Mouse (Mus musculus) retina, postnatal 7 days (tissue): ENCODE data around the gene Auts2.
A peak's percentile ranks its signal among the peaks of the same experiment; 100 is the strongest.

ENCODE experiments used
- DNase-seq: peaks from one replicate; pipeline ENCODE4 v3.0.0-alpha.2; 2012; ENCODE audit warnings: low read depth, low spot score

The Auts2 gene

DNA sequence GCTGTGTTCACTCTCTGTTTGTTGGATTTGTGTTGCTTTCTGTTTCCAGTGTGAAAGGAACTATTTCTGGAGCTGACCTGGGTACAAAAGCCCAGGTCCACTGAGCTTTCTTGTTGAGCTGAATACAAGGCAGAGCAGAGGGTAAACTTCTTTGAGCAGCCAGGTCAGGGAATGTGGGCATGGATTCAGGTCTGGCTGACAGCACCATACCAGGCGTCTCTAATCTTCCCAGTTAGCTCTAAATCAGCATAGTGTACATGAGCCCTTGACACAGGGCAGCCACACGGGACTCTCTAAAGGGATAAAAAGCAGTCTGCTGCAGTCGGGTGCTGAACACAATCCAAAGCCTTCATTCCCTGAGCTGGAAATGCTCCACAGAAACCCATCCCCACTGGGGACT is 444.7 kb downstream of the Auts2 start:
- DNase-seq = no peak

DNA sequence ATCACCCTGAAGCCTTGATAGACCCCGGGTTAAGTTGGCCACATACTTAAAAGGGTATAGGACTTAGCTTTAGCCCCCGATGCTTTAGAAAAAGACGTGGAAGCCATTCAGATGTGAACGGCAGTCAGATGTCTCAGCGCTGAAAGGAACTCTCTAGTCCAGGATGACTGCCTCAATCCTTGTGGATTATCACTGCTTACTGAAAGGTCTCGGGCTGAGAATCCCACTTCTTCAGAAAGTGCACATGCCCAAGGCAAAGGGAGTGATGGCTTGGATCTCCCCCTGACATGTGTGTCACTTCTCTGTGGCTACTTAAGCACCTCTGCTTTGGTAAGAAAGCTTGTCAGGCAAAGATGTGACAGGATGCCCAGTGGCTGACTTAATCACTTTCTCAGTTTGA is 450.4 kb downstream of the Auts2 start:
- DNase-seq = no peak

DNA sequence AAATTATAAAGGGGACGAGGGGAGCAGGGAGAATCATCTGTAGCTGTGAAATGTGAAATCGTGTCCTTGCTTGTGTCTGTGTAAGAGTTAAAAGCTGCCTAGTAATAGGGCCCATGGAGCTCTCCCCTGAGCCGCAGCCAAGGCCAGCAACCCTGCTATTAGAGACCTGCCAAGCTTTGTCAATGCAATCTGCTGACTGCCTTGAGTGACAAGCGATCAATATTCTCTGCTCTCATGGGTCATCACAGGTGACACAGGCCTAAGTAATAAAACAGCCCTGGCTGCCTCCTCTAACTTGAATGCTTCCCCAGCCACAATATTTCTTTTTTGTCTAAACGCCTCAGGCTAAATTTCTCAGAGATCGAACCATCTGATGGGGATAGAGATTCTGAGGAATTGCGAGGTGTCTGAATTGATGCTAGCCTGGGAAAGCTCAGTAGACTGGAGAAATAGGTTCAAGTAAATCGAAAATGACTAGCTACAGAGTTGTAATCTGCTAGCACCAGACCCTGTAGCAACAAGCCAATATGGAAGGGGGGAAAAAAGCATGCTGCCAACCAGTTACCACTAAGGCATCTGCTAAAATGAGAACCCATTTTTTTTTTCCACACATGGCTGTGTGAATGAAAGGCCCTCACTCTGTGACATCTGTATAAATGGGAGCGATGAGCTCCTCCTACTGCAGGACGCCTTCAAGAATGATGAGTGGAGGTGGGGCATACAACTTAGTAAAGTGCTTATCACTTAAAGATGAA is 453.5 kb downstream of the Auts2 start:
- DNase-seq = no peak

DNA sequence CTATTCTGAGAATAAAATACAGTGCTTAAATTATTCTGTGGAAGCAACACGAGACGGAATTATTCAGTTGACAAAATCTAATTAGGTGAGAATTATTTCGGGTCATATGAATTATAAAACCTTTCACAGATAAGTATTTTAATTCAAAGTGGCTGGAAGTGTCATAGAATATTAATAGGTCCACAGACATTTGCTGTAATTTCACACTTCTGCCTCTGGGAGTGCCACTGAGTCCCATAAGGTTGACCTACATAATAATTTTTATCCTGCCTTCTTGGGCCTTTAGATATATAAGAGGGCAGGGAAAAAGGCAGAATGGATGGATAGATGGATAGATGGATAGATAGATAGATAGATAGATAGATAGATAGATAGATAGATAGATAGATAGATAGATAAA is 454.6 kb downstream of the Auts2 start:
- DNase-seq = no peak

DNA sequence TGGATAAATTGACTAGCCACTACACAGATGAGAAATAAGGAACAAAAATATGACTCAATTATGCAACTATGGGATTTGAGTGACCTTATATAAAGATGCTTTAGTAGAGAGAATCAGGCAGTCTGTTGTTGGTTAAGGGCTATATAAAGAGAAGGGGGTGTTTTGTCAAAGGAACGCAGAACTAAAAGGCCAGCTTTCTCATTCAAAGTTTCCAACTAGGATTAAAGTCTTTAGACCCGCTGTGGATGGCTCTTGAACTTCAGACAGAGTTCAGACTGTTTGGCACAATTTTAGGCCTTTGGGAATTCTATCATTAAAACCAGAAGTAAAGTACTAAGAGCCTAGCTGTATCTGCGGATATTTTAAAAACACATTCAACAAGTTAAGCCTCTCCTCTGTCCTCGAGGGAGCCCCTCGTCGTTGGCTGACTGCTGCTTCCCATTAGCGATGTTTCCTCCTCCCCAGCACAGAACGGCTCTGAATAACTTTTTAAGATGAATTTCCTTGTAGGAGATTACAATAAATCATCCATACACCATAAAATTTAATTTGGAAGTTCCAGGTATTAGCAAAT is 459.3 kb downstream of the Auts2 start:
- DNase-seq = no peak

DNA sequence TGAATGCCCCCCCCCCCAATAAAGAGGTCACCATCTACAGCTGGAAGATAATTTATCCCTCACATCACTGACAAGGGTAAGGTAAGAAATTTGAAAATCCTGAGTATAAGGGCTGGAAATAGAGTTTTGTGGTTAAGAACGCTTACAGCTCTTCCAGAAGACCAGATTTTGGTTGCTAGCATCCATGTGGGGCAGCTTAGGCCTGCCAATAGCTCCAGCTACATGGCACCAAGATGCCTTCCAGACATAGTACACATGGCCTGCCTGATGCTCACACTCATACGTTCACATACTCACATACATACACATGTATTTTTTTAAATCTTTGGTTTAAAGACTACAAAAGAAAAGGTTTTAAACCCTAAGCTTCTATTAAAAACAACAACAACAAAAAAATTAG is 467.2 kb downstream of the Auts2 start:
- DNase-seq = no peak

DNA sequence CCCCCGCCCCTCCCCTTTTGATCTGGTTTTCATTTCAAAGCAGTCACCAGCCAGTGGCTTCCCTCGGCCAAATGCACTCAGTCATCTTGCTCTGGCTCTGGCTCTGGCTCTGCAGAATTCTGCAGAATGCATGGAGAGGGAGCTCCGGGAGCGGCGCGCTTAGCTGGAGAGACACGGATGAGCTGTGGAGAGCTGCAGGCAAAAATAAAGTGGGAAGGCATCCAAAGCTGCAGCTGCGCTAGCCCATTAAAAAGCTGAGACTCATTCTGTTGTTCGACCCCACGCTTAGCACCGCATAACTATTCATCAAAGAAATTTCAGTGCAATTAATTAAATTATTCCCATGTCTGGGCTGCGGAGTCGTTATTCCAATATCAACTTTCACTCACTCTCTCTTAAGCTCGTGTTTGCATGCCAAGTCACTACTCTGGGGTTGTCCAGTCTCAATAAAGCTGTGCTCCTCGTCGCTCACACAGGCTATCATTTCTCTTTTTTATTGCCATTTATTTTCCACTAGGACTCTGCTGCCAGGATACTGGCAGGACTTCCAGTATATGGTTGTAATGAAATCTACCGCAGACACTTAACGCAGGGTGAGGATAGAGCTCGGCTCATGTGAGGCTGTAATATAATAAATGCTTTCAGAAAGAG is 468.3 kb downstream of the Auts2 start:
- DNase-seq = no peak

DNA sequence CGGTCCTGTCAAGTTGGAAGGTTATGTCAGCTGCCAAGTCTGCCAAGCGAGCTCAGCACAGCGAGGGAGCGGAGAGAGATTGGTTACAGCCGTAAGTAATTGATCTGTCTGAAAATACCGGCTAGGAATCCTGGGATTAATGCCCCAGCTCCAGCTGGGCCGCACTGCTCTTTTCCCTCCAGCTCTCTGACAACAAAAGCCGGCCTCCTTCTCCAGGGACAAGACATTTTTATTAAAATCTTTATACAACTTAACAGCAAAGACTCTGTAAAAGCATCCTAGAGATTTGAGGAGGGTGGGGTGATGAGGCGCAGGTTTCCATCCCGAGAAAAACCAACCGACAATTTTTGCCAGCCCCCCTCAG is 468.8 kb downstream of the Auts2 start:
- no peak for DNase-seq

DNA sequence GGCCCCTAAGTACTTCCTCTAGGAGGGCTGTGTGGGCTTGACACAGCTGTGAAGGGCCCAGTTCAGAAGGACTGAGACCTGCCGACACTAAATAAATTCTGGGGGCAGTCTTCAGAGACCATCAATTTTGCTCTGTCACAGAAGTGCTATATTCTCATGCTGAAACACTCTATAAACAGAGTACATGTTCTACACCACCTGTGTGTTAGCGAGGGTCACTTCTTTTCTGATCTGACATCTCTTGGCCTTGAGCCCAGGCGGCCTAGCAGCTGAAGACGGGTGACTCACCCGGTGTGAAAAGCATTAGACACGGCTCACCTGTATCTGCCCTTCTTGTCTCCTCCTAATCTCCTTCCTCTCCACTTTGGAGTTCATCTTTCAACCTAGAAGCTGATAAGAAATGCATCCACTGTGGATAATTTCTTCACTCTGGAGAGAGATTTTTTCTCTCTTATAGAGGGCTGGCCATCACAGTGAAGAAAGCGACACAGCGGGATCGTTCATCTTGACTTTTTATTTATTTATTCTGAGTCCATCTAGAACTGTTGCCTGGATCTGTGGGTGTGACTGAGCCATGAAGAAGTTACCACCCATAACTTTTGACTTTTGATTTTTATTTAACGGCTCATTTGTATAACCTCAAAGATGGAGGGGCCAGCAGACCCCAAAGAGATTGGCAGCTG is 469.3 kb downstream of the Auts2 start:
- no peak for DNase-seq

DNA sequence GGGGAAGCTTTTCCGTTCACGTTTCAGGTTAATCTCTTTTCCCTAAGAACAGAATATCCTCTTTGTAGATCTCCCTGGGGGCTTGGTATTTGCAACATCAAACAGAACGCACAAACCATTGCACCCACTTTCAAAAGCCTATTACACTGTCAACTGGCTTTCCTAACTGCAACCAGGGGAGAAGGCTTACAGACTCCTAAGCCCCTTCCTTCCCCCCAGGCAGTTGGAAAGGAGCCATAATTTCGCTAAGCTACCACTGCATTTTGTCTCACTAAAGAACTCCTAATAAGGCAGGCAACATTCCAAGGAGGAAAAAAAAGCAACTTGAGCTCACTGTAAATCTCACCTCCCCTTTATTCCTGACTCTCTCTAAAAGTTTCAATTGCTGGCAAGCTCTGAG is 470.8 kb downstream of the Auts2 start:
- DNase-seq = no peak

DNA sequence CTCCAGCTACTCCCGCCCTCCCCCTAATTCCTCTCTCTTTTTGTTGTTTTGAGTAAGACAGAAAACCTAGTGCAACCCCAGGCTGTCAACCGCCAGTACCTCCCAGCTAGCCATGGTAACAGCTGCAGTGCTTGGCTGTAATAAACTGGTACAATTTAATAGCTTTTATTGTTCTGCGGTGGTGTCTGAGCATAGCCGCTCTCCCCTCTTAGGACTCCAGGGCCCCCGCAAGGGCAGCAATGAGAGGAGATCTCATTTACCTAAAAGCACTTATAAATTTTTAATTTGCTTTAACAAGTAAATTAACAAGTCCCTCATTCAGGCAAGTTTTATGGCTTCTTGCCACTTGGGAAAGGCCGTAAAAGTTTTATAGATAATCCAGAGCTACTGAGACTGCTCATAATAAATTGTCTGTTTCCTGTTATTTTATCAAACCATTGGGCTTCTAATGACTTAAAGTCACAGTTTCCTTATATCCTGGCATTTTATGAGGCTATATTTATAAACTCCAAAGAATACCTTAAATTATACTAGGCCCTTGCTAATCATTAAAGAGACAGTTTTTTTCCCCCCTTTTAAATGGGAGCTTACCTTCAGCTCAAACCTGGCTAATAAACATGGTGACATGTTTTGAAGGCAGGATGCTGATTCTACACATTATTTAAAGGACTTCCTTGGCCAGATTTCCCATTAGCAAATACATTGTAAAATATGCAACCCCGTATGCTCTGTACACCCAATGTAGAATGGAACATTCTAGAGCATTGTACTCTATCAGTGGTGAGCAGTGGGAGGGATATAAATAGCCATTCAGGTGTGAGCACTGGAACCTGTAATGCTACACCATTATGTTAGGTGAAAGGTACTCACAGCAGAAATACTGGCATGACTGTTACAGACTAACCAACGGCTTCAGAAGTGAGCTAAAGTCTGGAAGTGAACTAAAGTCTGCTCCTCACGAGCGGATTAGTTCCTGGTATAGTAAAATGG is 475.1 kb downstream of the Auts2 start:
- no peak for DNase-seq

DNA sequence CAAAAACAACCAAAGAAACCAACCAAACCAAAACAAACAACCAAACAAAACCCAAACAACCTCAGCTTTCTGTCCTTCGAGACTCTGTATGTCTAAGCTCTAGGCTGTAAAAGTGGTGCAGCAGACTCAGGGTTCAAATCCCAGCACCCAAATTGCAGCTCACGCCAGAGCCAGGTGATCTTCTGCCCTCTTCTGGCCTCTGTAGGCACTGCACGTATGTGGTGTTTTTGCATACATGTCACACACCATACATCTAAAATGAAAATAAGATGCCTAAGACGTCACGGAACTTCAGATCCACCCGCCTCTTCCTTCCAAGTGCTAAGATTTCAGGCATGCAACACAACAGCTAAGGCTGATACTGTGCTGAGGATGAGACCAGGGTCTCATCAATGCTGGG is 483.0 kb downstream of the Auts2 start:
- DNase-seq = no peak

DNA sequence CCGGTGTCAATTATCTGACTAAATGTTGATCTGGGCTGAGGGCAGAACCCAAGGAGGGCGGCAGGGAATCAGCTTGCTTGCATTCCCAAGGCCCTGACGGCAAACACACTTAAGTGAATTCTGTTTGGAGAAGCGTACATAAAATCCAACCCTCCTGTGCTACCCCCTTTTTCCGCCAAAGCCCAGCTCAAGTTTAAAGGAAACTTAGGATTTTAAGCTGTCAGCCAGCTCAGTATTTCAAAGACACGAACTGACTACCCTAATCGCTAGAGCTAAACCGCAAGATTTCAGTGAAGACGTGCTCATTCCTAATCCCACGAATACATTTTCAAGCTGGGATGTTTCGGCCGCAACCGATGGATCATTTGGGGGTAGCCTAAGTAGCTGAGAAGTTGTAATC is 490.5 kb downstream of the Auts2 start:
- no peak for DNase-seq

DNA sequence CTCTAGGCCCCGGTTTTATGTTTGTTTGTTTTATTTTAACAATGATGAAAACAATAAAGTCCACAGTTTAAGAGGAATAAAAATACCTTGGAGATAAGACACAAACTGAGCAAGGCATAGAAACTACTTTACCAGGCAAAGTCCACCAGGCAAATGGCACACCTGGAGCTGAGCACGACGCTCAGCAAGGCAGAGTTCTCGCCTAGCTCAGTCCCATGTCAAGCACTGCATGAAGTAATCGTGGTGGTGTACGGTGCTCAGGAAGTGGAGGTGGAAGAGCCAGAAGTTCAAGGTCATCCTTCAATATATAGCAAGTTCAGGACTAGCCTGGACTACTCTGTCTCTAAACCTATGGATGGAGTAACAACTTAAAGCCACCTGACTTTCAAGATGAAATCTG is 503.6 kb downstream of the Auts2 start:
- DNase-seq = no peak

DNA sequence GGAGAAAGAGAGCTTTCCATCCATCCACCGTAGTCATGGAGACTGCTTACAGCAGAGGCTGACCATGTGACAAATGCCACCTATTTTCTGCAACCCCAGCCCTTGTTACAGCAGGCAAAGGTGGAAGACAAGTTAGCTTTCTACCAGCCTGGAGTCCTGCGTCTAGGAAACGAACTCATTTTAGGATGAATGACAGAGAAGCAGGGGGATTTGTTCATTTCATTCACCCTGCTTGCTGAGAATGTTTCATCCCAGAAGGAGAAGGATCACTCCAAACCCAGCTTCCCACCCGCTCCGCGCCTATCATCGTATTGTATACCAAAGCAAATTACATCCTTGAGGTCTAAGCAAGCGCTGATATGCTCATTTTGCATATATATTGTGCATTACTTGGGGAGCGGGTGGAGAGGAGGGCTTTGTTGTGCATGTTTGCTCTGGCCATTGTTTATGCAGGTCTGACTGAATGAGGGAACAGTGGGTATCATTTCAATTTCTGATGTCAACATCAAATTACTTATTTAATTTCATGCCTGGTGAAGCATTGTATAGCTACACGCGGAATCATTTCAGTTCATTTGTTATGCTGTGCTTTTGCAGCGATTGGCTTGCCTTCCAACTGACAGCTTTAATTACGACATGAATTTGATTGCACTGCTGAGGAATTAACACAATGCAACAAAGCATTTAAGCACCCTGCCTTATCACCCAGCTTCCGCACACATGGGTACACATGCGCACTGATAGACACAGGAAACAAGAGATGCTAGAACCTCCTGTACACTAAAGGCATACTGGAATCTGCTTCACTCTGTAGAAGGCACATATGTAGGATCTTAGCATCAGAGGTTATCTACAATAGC is 509.4 kb downstream of the Auts2 start:
- DNase-seq = peak; percentile 31

DNA sequence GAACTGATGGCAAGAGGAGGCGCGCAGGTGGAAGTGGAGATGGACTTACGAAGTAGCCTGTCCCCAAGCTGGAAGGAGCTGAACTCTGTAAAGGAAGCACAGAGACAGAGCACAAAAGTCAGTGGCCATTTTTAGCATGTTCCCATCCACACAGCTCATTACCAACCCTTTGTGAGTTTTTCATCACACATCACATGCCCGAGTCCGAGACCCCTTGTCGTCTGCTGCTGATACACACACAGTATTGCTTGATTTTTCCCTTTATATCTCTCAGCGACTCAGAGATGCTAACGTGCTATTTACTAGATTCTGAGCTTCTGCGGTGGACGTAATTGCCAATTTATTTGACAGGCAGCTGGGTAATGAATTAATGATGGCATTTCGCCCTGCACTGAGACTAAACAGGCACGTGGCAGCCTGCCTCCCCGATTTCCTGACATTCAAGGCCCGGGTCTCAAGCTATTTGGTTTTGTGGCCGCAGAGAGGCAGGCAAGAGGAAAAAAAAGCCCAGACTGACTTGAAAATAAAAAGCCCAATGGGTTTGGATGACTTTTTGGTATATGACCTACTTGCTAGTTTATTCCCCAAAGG is 512.1 kb downstream of the Auts2 start:
- DNase-seq = no peak

DNA sequence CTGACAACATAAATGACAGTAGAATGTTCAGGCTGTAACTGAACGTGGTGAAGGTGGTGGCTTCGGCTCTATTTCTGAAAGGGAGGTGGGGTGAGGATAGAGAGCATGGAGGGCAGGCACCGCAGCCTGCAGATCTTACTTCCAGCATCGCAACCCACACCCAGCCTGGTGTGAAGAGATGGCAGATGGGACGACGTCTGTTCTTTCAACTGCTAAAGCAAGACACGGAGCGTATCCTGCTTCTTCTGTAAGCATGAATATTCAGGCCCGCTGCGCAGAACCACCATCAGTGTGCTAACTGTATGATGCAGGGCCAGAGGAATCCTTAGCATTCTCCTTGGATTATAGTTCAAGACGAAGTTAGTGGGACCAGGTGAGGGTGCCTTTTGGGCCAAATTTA is 513.5 kb downstream of the Auts2 start:
- no peak for DNase-seq

DNA sequence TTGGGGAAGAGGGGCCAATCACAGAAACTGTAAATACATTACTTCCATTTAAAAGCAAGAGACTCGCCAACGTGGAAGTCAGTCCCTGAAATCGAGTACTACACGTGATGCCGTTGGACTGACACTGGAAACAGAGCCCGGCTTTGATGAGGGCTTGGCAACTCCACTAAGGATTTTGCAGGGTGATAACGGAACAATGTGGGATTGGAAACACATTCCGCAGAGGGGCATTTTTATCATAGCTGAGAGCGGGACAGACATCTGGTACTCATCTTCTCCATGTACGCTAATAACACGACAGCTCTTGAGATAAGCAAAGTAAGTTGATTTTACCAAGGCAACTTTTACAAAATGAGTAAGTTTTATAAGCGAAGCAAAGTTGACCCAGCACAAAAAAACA is 514.1 kb downstream of the Auts2 start:
- DNase-seq = no peak

DNA sequence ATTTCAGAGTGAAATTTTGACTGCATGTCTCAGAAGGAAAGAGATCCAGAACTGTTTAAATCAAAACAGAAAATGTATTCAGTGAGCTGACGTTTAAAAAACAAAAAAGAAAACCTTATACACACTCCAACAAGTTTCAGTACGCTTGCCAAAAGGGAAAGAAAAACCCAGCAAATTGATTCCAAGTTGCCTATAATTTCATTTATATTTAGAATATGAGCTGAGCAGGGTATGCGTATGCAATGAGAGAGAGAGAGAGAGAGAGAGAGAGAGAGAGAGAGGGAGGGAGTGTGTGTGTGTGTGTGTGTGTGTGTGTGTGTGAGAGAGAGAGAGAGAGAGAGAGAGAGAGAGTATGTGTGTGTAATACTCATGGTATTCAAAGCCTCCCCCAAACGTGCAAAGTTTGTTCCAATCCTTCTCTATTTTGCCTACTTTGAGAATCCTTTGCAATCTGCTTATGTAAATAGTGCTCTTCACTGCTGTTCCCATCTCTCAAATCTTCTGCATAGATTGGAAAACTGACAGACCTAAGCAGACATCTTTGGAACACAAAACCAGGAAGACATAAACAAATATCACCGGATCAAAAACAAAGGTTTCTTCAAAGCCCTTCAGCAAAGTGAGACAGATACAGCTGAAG is 515.2 kb downstream of the Auts2 start:
- no peak for DNase-seq

DNA sequence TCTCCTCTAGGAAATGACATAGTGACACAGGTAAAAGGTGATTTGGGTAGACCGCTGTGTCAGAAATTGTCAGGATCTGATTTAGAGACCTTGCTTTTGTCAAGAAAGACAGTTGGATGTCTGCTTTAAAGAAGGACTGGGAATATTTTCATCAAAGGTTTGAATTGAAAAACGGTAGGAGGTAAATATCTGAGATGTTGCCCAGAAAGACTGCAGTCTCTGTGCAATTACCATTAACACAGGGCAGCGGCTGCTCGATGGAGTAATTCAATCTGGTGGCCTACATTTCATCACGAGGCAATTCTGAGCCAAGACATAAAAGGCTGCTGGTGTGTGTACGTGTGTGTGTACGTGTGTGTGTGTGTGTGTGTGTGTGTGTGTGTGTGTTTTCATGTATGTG is 529.8 kb downstream of the Auts2 start:
- DNase-seq = no peak
